Mouse (Mus musculus) neutrophil, adult 59 days (primary cell): ENCODE data around the gene Vps8. TPM values are rescaled to one million over a fixed set of nuclear protein-coding genes. Genes with fewer than 3 reads are reported as not detected.

Experiments used
- total RNA-seq, 2 experiments: library from RNA; stranded (reverse); gene quantifications; 1 replicate in 1 of 2; 2 replicates in 1 of 2; pipeline ENCODE4 v1.2.4; 2023

The Vps8 gene
- total RNA-seq, result 10 to 100 TPM; 15.1 to 17.1 TPM

DNA sequence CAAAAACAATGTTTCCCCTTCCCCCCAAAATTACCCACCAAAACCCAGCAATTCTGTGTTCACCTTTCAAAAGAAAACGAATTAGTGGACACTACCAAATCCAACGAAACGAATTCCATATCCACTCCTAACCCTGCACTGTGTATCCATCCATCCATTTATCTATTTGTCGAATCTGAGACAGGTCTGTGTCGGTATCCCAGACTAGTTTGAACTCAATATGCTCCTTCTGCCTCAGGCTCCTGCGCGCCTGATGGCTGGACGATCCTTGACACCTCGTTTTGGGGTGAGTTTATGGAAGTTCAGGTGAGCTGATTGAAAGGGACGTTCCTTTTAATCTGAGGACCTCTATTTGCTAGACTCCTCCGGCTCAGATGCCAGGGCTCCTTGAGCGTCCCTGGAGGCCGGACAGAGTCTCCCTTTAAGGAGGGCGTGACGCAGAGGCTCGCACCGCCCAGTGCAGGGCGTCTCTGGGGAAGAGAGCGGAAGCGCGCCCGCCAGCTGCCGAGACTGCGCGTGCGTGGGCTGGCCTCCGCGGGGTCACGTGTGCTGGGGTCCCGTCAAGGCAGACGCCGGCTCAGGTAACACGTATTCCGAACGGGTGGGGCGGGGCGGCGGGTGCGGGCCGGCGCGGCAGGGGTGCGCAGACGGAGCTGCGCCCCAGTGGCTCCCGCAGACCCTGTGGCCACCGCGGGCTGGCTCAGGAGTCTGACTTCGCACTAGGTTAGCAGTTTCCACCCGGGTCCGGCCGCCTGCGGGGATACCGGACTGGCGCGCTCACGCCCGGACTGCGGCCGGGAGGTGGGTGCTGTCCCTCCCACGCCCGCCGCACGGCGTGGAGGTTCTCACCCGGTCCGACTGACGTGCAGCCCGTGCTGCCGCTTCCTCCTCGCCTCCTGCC is at the start of gene Vps8:
Vps8 (plus strand) TSS at position 474 of the 901 bp plus-strand sequence.

Other genes with a start within 250 kb of the Vps8 start
- gene Ephb3, start 218.4 kb upstream of the Vps8 start, total RNA-seq, result not detected